Comparison of ENCODE assay signal across 8 mouse cellular contexts in genomic region chr10:127514764-127515163, GRCm38 (mm10). TPM values are rescaled to one million over a fixed set of nuclear protein-coding genes. Genes with fewer than 3 reads are reported as not detected.
DNase-seq lines count a peak whose midpoint lies in the region; ATAC-seq and TF ChIP-seq lines count a peak whose summit lies in the region.

TSS of gene Ndufa4l2 (plus strand) at chr10:127514967.

- 22% methylated on average over 6 of the region's 6 CpGs for WGBS in kidney, adult 2 months
- 14% methylated on average over 6 of the region's 6 CpGs for WGBS in forebrain, embryonic 11.5 days
- 13% methylated on average over 6 of the region's 6 CpGs for WGBS in liver, embryonic 15.5 days (ENCODE audit: insufficient replicate concordance)
- 20% methylated on average over 6 of the region's 6 CpGs for WGBS in stomach, embryonic 16.5 days

- H3K4me2 ChIP-seq in forebrain, embryonic 11.5 days (ENCODE audit: low read depth, low read length, severe bottlenecking) = peak within 1 kb of the TSS; percentile 83; the same call in 1 of the 2 replicates
- peak within 1 kb of the TSS; percentile 77 for H3K4me2 ChIP-seq in liver, embryonic 15.5 days
- peak within 1 kb of the TSS; percentile 68 for H3K4me2 ChIP-seq in stomach, embryonic 16.5 days (ENCODE audit: low read depth, low read length)

- H3K9ac ChIP-seq in forebrain, embryonic 11.5 days (ENCODE audit: low read length) = peak within 1 kb of the TSS; percentile 24; the same call in 1 of the 2 replicates
- peak within 1 kb of the TSS; percentile 48 for H3K9ac ChIP-seq in liver, embryonic 15.5 days
- peak within 1 kb of the TSS; percentile 64 for H3K9ac ChIP-seq in stomach, embryonic 16.5 days (ENCODE audit: low read length)

- 0 out of 2 replicates have a peak, but pooled peaks cover 1% of the 10 kb centered on the region for H3K36me3 ChIP-seq in kidney, adult 2 months (ENCODE audit: control insufficient read depth, insufficient read depth, low read length)
- H3K36me3 ChIP-seq in forebrain, embryonic 11.5 days (ENCODE audit: control insufficient read depth, insufficient read depth, low read length) = peaks cover 9% of the 10 kb centered on the region
- peaks cover 31% of the 10 kb centered on the region for H3K36me3 ChIP-seq in liver, embryonic 15.5 days (replicated peaks)
- peaks cover 17% of the 10 kb centered on the region for H3K36me3 ChIP-seq in stomach, embryonic 16.5 days (ENCODE audit: control insufficient read depth, insufficient read depth, low read length)

- peak within 1 kb of the TSS; percentile 42 for H3K4me3 ChIP-seq in kidney, adult 2 months (ENCODE audit: insufficient read depth, low read depth, low read length)
- H3K4me3 ChIP-seq in forebrain, embryonic 11.5 days (ENCODE audit: low read depth, low read length) = 0 out of 2 replicates have a peak within 1 kb of the TSS, but pooled peaks have one; percentile 6
- peak within 1 kb of the TSS; percentile 49 for H3K4me3 ChIP-seq in liver, embryonic 15.5 days (replicated peaks)
- H3K4me3 ChIP-seq in stomach, embryonic 16.5 days (replicated peaks; ENCODE audit: low read length) = peak within 1 kb of the TSS; percentile 44

- peaks cover 12% of the 10 kb centered on the region; the same call in 1 of the 2 replicates for H3K4me1 ChIP-seq in kidney, adult 2 months (ENCODE audit: control insufficient read depth, insufficient read depth, low read length)
- peaks cover 52% of the 10 kb centered on the region for H3K4me1 ChIP-seq in forebrain, embryonic 11.5 days (replicated peaks; ENCODE audit: control insufficient read depth, insufficient read depth, low read length)
- H3K4me1 ChIP-seq in liver, embryonic 15.5 days (replicated peaks) = peaks cover 73% of the 10 kb centered on the region
- peaks cover 65% of the 10 kb centered on the region for H3K4me1 ChIP-seq in stomach, embryonic 16.5 days (ENCODE audit: control insufficient read depth, insufficient read depth, low read length)

- H3K9me3 ChIP-seq in forebrain, embryonic 11.5 days (ENCODE audit: control insufficient read depth, low read length) = no peaks in the 10 kb centered on the region
- H3K9me3 ChIP-seq in liver, embryonic 15.5 days (replicated peaks) = no peaks in the 10 kb centered on the region
- no peaks in the 10 kb centered on the region for H3K9me3 ChIP-seq in stomach, embryonic 16.5 days (replicated peaks; ENCODE audit: control insufficient read depth, low read length)

- TF ChIP-seq CTCF in kidney, adult 2 months (conservative IDR thresholded peaks at IDR 0.05; ENCODE audit: insufficient read depth, insufficient read length, low read depth, low read length) = no peak

- intact Hi-C loops in heart, postnatal 25 days (cut with DNase I) = no loop called here

- DNase-seq in kidney, adult 2 months = no peak
- no peak for DNase-seq in kidney, adult 11 months
- DNase-seq in forebrain, embryonic 11.5 days (ENCODE audit: low spot score) = peak; percentile 53
- peak; percentile 53 for DNase-seq in heart, postnatal 25 days (ENCODE audit: low spot score)
- DNase-seq in testis, postnatal 14 days (ENCODE audit: low spot score) = no peak

- TF ChIP-seq POLR2A in kidney, adult 2 months (IDR thresholded peaks at IDR 0.05; ENCODE audit: low read depth, low read length) = no peak

- H3K27me3 ChIP-seq in kidney, adult 2 months (replicated peaks; ENCODE audit: control insufficient read depth, insufficient read depth, low read length) = 0 out of 2 replicates have a peak, but pooled peaks cover 1% of the 10 kb centered on the region
- H3K27me3 ChIP-seq in forebrain, embryonic 11.5 days (ENCODE audit: control insufficient read depth, insufficient read depth, low read length) = peaks cover 51% of the 10 kb centered on the region
- peaks cover 69% of the 10 kb centered on the region for H3K27me3 ChIP-seq in liver, embryonic 15.5 days
- peaks cover 39% of the 10 kb centered on the region for H3K27me3 ChIP-seq in stomach, embryonic 16.5 days (ENCODE audit: control insufficient read depth, insufficient read depth, low read length)

- ATAC-seq in forebrain, embryonic 11.5 days (replicated peaks; ENCODE audit: low FRiP score) = no peak
- no peak for ATAC-seq in liver, embryonic 15.5 days (ENCODE audit: insufficient read depth)
- ATAC-seq in stomach, embryonic 16.5 days (ENCODE audit: insufficient read depth, low FRiP score) = no peak
- ATAC-seq in megakaryocyte progenitor cell, adult 5-6 weeks (replicated peaks; ENCODE audit: poor library complexity) = no peak

- H3K27ac ChIP-seq in kidney, adult 2 months (ENCODE audit: insufficient read depth, low read depth, low read length) = peak within 1 kb of the TSS; percentile 70; the same call in 1 of the 2 replicates
- no peak within 1 kb of the TSS for H3K27ac ChIP-seq in forebrain, embryonic 11.5 days (ENCODE audit: low read depth, low read length)
- H3K27ac ChIP-seq in liver, embryonic 15.5 days (replicated peaks) = peak within 1 kb of the TSS; percentile 77
- H3K27ac ChIP-seq in stomach, embryonic 16.5 days (ENCODE audit: low read length) = peak within 1 kb of the TSS; percentile 93

RNA-seq across cellular contexts. Expression of gene Ndufa4l2, which starts in this region (rescaled TPM):
- polyA plus RNA-seq in kidney, adult 2 months (2012; rRNA removed) = 24.4 and 27.4 TPM in 2 replicates
- polyA plus RNA-seq in forebrain, embryonic 11.5 days (2014; fragmentation: Nextera tagmentation; extraction: Ambion mirVana) = 5.9 and 6.1 TPM in 2 replicates
- total RNA-seq in heart, postnatal 25 days (2021) = 10 to 100 TPM; 22.6 to 33.1 TPM
- 20.7 and 42.1 TPM in 2 replicates for polyA plus RNA-seq in liver, embryonic 15.5 days (2015; fragmentation: Nextera tagmentation; extraction: Ambion mirVana)
- polyA plus RNA-seq in stomach, embryonic 16.5 days (2015; fragmentation: Nextera tagmentation; extraction: Ambion mirVana) = 192 and 231 TPM in 2 replicates
- total RNA-seq in megakaryocyte progenitor cell, adult 5-6 weeks (2015) = not detected in 2 replicates
- not detected in 2 replicates for total RNA-seq in megakaryocyte progenitor cell, adult 5-6 weeks (2017)

Comparison
In these comparisons a context has a peak if more than half of its experiments do, and no peak if none do; other contexts are left out.
1. RNA of gene Ndufa4l2 (total RNA-seq): 22.6 to 33.1 TPM in heart, postnatal 25 days; not detected in megakaryocyte progenitor cell, adult 5-6 weeks; every median in the first group is over 10 times any median in the second.
2. DNase-seq: peak in forebrain, embryonic 11.5 days (single experiment) and heart, postnatal 25 days (single experiment); none in kidney, adult 2 months (single experiment), kidney, adult 11 months (single experiment) and testis, postnatal 14 days (single experiment).
3. Peak in every context shown above with its lines, with median percentiles within 50 percentile points of each other: H3K4me3 ChIP-seq, H3K4me2 ChIP-seq and H3K9ac ChIP-seq.